Mouse (Mus musculus) layer of hippocampus, adult 2 months (tissue): ENCODE data around the gene Tas2r126. TPM values are rescaled to one million over a fixed set of nuclear protein-coding genes. Genes with fewer than 3 reads are reported as not detected.
"Not testable (repeated sequence)": the region's sequence is repeated elsewhere in the genome, so short reads cannot be mapped to it uniquely, and the experiment has no call there.

Experiments used
- DNase-seq, 2 experiments: peaks; one replicate each; pipeline ENCODE4 v3.0.0; 2022; ENCODE audit warnings: low spot score in 2 of 2
- H3K27ac ChIP-seq: fragments of 200-600 bp; 2 replicates; pipeline ENCODE4 v1.8.1; 2022
- H3K4me3 ChIP-seq: fragments of 200-600 bp; 2 replicates; pipeline ENCODE4 v1.8.1; 2022; ENCODE audit warnings: mild to moderate bottlenecking
- CTCF ChIP-seq: fragments of 200-600 bp; conservative IDR thresholded peaks from 2 replicates; pipeline ENCODE4 v1.8.1; 2022; ENCODE audit warnings: antibody characterized with exemption, mild to moderate bottlenecking, moderate library complexity
- total RNA-seq, 2 experiments: library from RNA; stranded (reverse); gene quantifications; 2 replicates each; pipeline ENCODE4 v1.2.3; 2021

Tas2r126 gene
- total RNA-seq, 2 experiments from 2014 or later = not detected

DNA sequence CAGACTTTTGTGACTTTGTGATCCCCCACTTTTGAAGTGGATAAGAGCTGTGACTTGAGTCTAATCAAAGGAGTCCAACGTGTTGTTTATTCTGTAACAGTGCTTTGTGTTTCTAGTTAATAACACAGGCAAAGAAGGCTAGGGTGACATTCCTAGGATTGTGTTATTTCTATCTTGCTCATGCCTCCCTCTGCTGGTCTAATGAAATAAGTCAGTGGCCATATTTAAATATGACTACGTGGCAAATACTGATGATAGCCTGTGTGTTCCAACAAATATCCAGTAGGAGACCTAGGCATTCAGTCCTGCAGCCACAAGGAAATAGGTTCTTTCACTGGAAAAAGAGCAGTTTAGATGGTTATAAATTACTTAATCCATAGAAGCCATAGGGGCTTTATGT lies 781 bp upstream of the Tas2r126 start:
- Histone ChIP-seq H3K4me3 (no peak overlapping the region), H3K27ac (no peak overlapping the region)
- TF ChIP-seq CTCF = peak; percentile 41
- DNase-seq = no peak

DNA sequence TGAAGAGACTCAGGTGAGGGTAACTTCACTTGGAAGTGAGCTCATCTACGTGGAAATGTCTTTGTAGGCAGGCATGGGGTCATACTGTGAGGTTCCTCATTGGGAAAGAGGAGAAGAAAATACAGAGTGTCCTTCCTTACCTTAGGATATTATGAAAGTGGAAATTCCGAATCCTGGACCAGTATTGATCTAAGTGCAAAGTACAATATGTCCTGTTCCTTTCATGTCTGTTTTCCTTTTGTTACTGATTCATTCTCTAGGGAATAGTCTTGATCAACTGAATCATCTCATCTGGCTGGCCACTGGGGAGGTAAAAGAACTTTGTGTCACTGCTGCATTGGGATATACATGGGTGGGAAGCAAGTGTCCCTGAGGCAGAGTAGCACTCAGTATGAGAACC lies 1.2 kb downstream of the Tas2r126 start:
- no peak for TF ChIP-seq CTCF
- H3K27ac ChIP-seq = no peak overlapping the region
- no peak for DNase-seq
- H3K4me3 ChIP-seq = no peak overlapping the region

GRCm38 (mm10) chr6:42441395-42441794 lies 7.1 kb downstream of the Tas2r126 start:
- no peak for DNase-seq
- TF ChIP-seq CTCF = no peak
- Histone ChIP-seq H3K4me3 (no peak overlapping the region), H3K27ac (no peak overlapping the region)

DNA sequence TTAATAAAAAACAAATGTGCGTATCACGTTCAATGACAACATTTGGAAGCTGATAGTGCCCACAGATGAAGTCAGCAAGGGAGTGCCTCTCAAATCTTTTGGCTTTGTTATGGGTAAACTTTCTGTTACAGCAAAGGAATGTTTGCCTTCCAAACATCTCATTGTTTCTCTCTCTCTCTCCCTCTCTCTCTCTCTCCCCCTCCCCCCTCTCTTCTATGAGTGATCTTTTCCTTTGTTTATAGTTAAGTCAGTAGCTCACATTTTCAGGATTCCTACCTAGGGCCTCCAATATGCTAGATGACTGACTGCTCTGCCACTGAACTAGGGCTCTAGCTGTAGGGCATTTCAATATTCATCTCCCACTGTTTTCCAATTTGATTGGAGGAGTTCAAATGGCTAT lies 10.2 kb downstream of the Tas2r126 start:
- Histone ChIP-seq H3K27ac (no peak overlapping the region), H3K4me3 (no peak overlapping the region)
- no peak for DNase-seq
- no peak for TF ChIP-seq CTCF

DNA sequence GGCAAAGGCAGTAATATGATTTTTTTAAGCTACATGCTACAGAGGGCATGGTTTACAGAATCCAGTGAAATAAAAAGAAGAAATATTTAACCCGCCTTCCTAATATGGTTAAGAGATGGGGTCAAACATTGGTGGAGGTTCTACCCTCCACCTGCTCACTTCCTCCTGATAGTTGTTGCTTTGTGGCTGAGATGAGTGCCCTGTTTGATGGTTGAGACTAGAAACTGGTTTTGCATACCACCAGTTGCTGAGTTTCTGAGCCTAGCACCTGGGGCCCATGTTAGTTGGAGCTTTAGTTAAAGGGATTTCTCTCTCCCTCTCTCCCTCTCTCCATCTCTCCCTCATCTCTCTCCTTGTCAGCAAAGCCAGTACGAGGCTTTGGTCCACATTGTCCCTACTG lies 13.0 kb downstream of the Tas2r126 start:
- TF ChIP-seq CTCF = no peak
- Histone ChIP-seq H3K27ac (no peak overlapping the region), H3K4me3 (no peak overlapping the region)
- DNase-seq = no peak

GRCm38 (mm10) chr6:42465096-42465495 lies 30.8 kb downstream of the Tas2r126 start, which contains the start of gene Olfr458:
Olfr458 (minus strand) TSS chr6:42465196.
- no peak within 1 kb of the TSS for H3K27ac ChIP-seq
- DNase-seq = no peak
- H3K4me3 ChIP-seq = no peak within 1 kb of the TSS
- TF ChIP-seq CTCF = no peak

DNA sequence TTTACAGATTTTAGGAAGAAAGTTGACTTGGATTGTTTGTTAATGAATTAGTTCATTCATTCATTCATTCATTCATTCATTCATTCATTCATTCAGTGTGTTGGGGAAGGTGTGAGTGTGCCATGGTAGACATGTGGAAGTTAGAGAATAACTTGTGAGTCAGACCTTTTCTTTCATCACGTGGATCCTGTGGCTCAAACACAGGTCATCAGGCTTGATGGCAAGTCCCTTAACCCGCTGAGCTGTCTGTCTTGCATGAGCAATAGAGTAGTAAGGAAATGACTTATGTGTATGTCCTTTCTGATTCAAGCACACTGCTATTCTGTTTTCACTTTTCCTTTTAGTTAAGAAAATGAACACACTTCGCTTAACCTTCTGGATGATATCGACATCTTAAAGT lies 36.2 kb downstream of the Tas2r126 start:
- H3K27ac ChIP-seq = no peak overlapping the region
- no peak for DNase-seq
- H3K4me3 ChIP-seq = no peak overlapping the region
- TF ChIP-seq CTCF = no peak

DNA sequence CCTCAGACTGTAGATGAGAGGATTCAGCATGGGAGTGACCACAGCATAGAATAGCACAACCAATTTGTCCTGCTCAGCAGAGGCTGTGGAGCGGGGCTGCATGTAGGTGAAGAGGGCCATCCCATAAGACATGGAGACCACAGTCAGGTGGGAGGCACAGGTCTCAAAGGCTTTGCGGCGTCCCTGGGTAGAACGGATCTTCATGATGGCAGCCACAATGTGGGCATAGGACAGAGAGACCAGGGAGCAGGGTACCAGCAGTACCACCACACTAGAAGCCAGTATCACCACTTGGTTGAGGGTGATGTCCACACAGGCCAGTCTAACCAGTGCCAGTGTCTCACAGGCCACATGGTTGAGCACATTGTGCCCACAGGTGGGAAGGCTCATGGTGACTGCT lies 37.0 kb downstream of the Tas2r126 start:
- H3K4me3 ChIP-seq, H3K27ac ChIP-seq, DNase-seq: not testable (repeated sequence)

DNA sequence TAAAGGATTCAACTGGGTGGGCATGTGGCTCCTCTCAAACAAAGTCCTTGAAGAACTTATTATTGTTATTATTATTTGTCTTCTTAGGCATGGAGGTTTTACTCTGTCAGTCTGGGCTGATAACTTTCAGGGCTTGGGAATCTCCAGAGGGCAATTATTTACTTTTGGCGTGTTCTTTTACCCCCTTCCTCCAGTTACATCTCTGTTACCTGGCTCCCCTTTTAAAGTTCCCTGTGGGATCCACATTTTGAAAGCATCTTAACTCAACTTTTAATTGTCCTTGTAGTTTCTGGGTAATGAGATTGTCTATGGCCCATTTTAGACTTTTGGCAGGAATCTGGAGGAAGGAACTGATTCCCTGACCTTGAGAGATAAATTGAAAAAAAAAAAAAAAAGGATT lies 41.9 kb downstream of the Tas2r126 start, which contains the start of gene Olfr457:
Olfr457 (minus strand) TSS at position 101 of the 400 bp plus-strand sequence.
- no peak within 1 kb of the TSS for H3K27ac ChIP-seq
- H3K4me3 ChIP-seq = no peak within 1 kb of the TSS
- TF ChIP-seq CTCF = no peak
- no peak for DNase-seq

- no peak overlapping the region for H3K4me3 ChIP-seq
- no peak for TF ChIP-seq CTCF
- H3K27ac ChIP-seq = no peak overlapping the region
- no peak for DNase-seq
Observed at GRCm38 (mm10) chr6:42484633-42485032, 50.3 kb downstream of the Tas2r126 start.

Other genes with a start within 250 kb of the Tas2r126 start
- not detected for gene Tas2r144, start 219.2 kb upstream of the Tas2r126 start, total RNA-seq
- 10 to 100 TPM; 10.8 to 11.0 TPM for gene Gstk1, start 188.6 kb upstream of the Tas2r126 start, total RNA-seq
- gene Tmem139, start 172.6 kb upstream of the Tas2r126 start, total RNA-seq = not detected
- gene Casp2, start 169.6 kb upstream of the Tas2r126 start, total RNA-seq = 10 to 100 TPM; 22.7 to 25.8 TPM
- gene Clcn1, start 147.8 kb upstream of the Tas2r126 start, total RNA-seq = 1 to 10 TPM; 4.8 to 6.0 TPM
- 10 to 100 TPM; 76.1 to 76.4 TPM for gene Fam131b, start 109.9 kb upstream of the Tas2r126 start, total RNA-seq
- gene Zyx, start 84.9 kb upstream of the Tas2r126 start, total RNA-seq = 10 to 100 TPM; 44.3 to 44.5 TPM
- not detected for gene Epha1, start 61.3 kb upstream of the Tas2r126 start, total RNA-seq
- not detected for gene Tas2r143, start 34.3 kb upstream of the Tas2r126 start, total RNA-seq
- not detected for gene Tas2r135, start 29.1 kb upstream of the Tas2r126 start, total RNA-seq
- not detected for gene Olfr458, start 30.7 kb downstream of the Tas2r126 start, total RNA-seq
- gene Olfr457, start 41.8 kb downstream of the Tas2r126 start, total RNA-seq = not detected
- not detected for gene Olfr456, start 52.7 kb downstream of the Tas2r126 start, total RNA-seq
- not detected for gene Olfr455, start 113.1 kb downstream of the Tas2r126 start, total RNA-seq
- not detected for gene Tcaf3, start 163.2 kb downstream of the Tas2r126 start, total RNA-seq
- under 1 TPM; 0.49 to 0.87 TPM for gene Tcaf2, start 210.7 kb downstream of the Tas2r126 start, total RNA-seq